Comparison of ENCODE assay signal across 9 mouse cellular contexts in genomic region chr4:150138084-150138543, GRCm38 (mm10). TPM values are rescaled to one million over a fixed set of nuclear protein-coding genes. Genes with fewer than 3 reads are reported as not detected.
DNase-seq lines count a peak whose midpoint lies in the region; ATAC-seq lines count a peak whose summit lies in the region.
"Had no signal": no experiment of that assay in that cellular context is flagged by ENCODE, and none has a peak within 500 bp of the region (broad histone marks: within the 10 kb centered on the region; RNA-seq: fewer than 3 reads in every experiment).

No protein-coding gene starts in this region.

- H3K9ac ChIP-seq in limb, embryonic 15.5 days = no peak overlapping the region
- H3K9ac ChIP-seq in midbrain, embryonic 15.5 days = peak overlapping the region; percentile 25; the same call in 1 of the 2 replicates
- no peak overlapping the region for H3K9ac ChIP-seq in stomach, embryonic 15.5 days

- H3K4me3 ChIP-seq in limb, embryonic 15.5 days = peak overlapping the region; percentile 25
- peak overlapping the region; percentile 31 for H3K4me3 ChIP-seq in midbrain, embryonic 15.5 days
- peak overlapping the region; percentile 23 for H3K4me3 ChIP-seq in stomach, embryonic 15.5 days (replicated peaks)
- H3K4me3 ChIP-seq: erythroblast, embryonic 14.5 days had no signal

- 18% methylated on average over 9 of the region's 9 CpGs for WGBS in limb, embryonic 15.5 days
- WGBS in midbrain, embryonic 15.5 days = 24% methylated on average over 9 of the region's 9 CpGs
- WGBS in stomach, embryonic 15.5 days = 19% methylated on average over 9 of the region's 9 CpGs

- H3K4me1 ChIP-seq in limb, embryonic 15.5 days = peaks cover 11% of the 10 kb centered on the region
- H3K4me1 ChIP-seq in midbrain, embryonic 15.5 days = peaks cover 16% of the 10 kb centered on the region
- H3K4me1 ChIP-seq in stomach, embryonic 15.5 days = peaks cover 11% of the 10 kb centered on the region; the same call in 1 of the 2 replicates

- H3K36me3 ChIP-seq in limb, embryonic 15.5 days = no peaks in the 10 kb centered on the region
- H3K36me3 ChIP-seq in midbrain, embryonic 15.5 days (replicated peaks) = no peaks in the 10 kb centered on the region
- no peaks in the 10 kb centered on the region for H3K36me3 ChIP-seq in stomach, embryonic 15.5 days

- no peaks in the 10 kb centered on the region for H3K9me3 ChIP-seq in limb, embryonic 15.5 days
- no peaks in the 10 kb centered on the region for H3K9me3 ChIP-seq in midbrain, embryonic 15.5 days
- no peaks in the 10 kb centered on the region for H3K9me3 ChIP-seq in stomach, embryonic 15.5 days

- peak; percentile 97 for DNase-seq in 416B (ENCODE audit: low read depth)
- peak; percentile 85 for DNase-seq in adipocyte (ENCODE audit: low spot score)
- peak; percentile 85 for DNase-seq in embryo, embryonic 10.5 days (ENCODE audit: low spot score)
- peak; percentile 13 to 17 for DNase-seq in heart, adult 9 months (ENCODE audit: low spot score in 2 of 2)
- peak; percentile 65 for DNase-seq in kidney, adult 9 months

- ATAC-seq in limb, embryonic 15.5 days (ENCODE audit: insufficient number of reproducible peaks, low FRiP score, low TSS enrichment, low read depth) = peak; percentile 42; the same call in 1 of the 2 replicates
- ATAC-seq in midbrain, embryonic 15.5 days (replicated peaks) = peak; percentile 85
- ATAC-seq in stomach, embryonic 15.5 days (ENCODE audit: insufficient read depth, low FRiP score, low read depth) = peak; percentile 78

- peak overlapping the region; percentile 39 for H3K4me2 ChIP-seq in limb, embryonic 15.5 days
- H3K4me2 ChIP-seq in midbrain, embryonic 15.5 days = peak overlapping the region; percentile 48
- H3K4me2 ChIP-seq in stomach, embryonic 15.5 days = peak overlapping the region; percentile 53

- no peaks in the 10 kb centered on the region for H3K27me3 ChIP-seq in limb, embryonic 15.5 days
- no peaks in the 10 kb centered on the region for H3K27me3 ChIP-seq in midbrain, embryonic 15.5 days (replicated peaks)
- no peaks in the 10 kb centered on the region for H3K27me3 ChIP-seq in stomach, embryonic 15.5 days (replicated peaks)

- H3K27ac ChIP-seq in limb, embryonic 15.5 days = no peak overlapping the region; the same call in 1 of the 2 replicates
- H3K27ac ChIP-seq in midbrain, embryonic 15.5 days = 0 out of 2 replicates have a peak overlapping the region, but pooled peaks have one; percentile 23
- 0 out of 2 replicates have a peak overlapping the region, but pooled peaks have one; percentile 11 for H3K27ac ChIP-seq in stomach, embryonic 15.5 days

RNA-seq across cellular contexts. Expression of gene Slc2a7, which starts 10.7 kb away (rescaled TPM):
- not detected in 2 replicates for polyA plus RNA-seq in limb, embryonic 15.5 days (2015; fragmentation: Nextera tagmentation; extraction: Ambion mirVana)
- polyA plus RNA-seq in midbrain, embryonic 15.5 days (2015; fragmentation: Nextera tagmentation; extraction: Ambion mirVana) = not detected in 2 replicates
- polyA plus RNA-seq in stomach, embryonic 15.5 days (2015; fragmentation: Nextera tagmentation; extraction: Ambion mirVana) = 0.08 and 0.15 TPM in 2 replicates
- polyA plus RNA-seq: erythroblast, embryonic 14.5 days had no signal

RNA-seq across cellular contexts. Expression of gene Slc2a5, which starts 19.0 kb away (rescaled TPM):
- 2.0 and 2.3 TPM in 2 replicates for polyA plus RNA-seq in limb, embryonic 15.5 days (2015; fragmentation: Nextera tagmentation; extraction: Ambion mirVana)
- 1.6 and 2.9 TPM in 2 replicates for polyA plus RNA-seq in midbrain, embryonic 15.5 days (2015; fragmentation: Nextera tagmentation; extraction: Ambion mirVana)
- polyA plus RNA-seq in stomach, embryonic 15.5 days (2015; fragmentation: Nextera tagmentation; extraction: Ambion mirVana) = 1.6 and 2.4 TPM in 2 replicates
- polyA plus RNA-seq: erythroblast, embryonic 14.5 days had no signal

RNA-seq across cellular contexts. Expression of gene Gpr157, which starts 50.9 kb away (rescaled TPM):
- 1.4 and 1.7 TPM in 2 replicates for polyA plus RNA-seq in limb, embryonic 15.5 days (2015; fragmentation: Nextera tagmentation; extraction: Ambion mirVana)
- polyA plus RNA-seq in midbrain, embryonic 15.5 days (2015; fragmentation: Nextera tagmentation; extraction: Ambion mirVana) = 0.32 and 0.55 TPM in 2 replicates
- polyA plus RNA-seq in stomach, embryonic 15.5 days (2015; fragmentation: Nextera tagmentation; extraction: Ambion mirVana) = 1.2 and 1.3 TPM in 2 replicates

Comparison
In these comparisons a context has a peak if more than half of its experiments do, and no peak if none do; other contexts are left out.
1. DNase-seq: peak in every context shown above with its lines; median percentile 97 in 416B; 85 in adipocyte; 85 in embryo, embryonic 10.5 days; 65 in kidney, adult 9 months; 15 in heart, adult 9 months.